Mouse (Mus musculus): Measurements from ENCODE around the gene Yes1.

Gene Yes1

DNA sequence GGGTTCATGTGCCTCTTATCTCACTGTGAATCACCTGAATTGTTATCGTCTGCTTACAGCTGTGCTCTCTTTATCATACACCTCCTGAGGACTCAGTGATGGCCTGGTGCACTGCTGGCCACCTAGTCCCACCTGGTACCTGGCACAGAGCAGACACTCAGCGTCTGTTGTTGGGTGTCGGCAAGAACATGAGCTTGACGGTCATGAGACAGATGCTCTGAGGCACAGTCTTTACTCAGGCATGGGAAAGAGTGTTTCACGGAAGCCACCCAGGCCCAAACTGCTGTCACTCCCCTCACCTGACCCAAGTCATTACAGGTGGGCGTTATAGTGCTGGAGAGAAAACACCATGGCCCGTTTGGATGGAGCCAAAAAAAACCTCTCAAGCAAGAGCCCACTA lies 113.0 kb downstream of the Yes1 start:
- TF ChIP-seq GATA4 (IDR thresholded peaks at IDR 0.05; ENCODE audit: insufficient replicate concordance, low read length), result no peak

DNA sequence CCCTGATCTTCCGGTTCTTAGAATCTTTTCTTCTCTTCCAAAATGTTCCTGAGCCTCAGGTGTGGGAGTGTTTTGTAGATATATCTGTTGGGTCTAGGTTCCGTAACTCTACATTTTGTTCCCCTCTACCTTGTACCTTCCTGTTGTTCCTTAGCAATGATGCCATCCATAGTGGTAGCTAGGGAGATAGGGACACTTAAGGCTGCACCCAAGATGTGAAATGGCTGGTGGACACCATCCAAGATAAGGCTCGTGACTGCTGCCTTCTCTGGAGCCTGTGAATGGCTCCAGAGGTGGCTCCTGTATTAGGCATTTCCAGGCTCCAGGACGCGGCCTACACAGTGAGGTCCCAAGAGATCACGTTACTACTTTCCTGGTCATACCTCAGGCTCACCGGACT lies 117.3 kb downstream of the Yes1 start:
- no peak for TF ChIP-seq GATA4 (IDR thresholded peaks at IDR 0.05; ENCODE audit: insufficient replicate concordance, low read length)

DNA sequence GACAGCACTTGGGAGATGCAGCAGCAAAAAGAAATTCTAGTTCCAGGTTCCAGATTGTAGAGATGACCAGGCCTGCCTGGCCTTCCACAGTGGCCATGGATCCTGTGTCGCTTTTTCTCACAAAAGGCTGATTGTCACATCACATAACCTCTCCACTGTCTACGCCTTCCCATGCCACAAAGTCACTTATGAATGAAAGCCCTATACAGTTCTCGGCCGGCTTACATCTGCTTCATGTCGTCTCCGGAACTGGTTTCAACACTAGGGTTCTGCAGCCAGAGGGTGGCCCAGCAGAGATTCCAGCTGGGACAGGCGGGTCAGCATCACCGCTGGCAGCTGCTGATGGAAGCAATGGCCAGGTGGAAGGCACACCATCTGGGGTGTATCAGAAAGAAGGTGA lies 117.9 kb downstream of the Yes1 start:
- TF ChIP-seq GATA4 (IDR thresholded peaks at IDR 0.05; ENCODE audit: insufficient replicate concordance, low read length), result no peak

DNA sequence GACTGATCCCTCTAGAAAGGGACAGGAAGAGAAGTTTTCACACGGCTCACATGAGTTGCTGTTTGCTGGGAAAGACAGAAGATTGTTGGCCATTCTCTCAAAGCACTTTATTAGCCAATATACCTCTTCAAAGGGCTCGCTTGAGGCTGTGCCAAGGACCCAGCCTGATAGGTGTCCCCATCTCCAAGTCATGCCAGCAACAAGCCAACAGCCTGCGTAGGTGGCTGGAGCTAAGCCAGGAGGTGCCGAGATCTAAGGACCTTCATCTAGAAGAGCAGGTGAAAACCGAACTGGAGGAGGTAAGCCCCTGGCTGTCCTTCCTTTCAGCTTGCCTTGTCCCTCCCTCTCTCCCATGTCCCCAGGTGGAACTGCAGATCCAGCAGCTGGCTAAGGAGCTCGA lies 124.8 kb downstream of the Yes1 start:
- no peak for TF ChIP-seq GATA4 (IDR thresholded peaks at IDR 0.05; ENCODE audit: insufficient replicate concordance, low read length)

All from liver, adult (tissue).